Mouse (Mus musculus) intestine, embryonic 15.5 days (tissue): ENCODE results near the gene Ddn. TPM values are rescaled to one million over a fixed set of nuclear protein-coding genes. Genes with fewer than 3 reads are reported as not detected.

Source experiments
- ATAC-seq: fragments of 200-750 bp; cut with Nextera tagmentation; 2 replicates; pipeline ENCODE4 v1.8.0; 2017; ENCODE audit warnings: moderate TSS enrichment, moderate library complexity
- H3K27ac ChIP-seq: fragments of 300-500 bp; sonication (generic); 2 replicates; pipeline ENCODE4 v1.5.1; 2015; ENCODE audit warnings: mild to moderate bottlenecking, inconsistent platforms
- H3K27me3 ChIP-seq: fragments of 300-500 bp; sonication (generic); replicated peaks from 2 replicates; pipeline ENCODE4 v1.6.1; 2015; ENCODE audit warnings: inconsistent platforms
- H3K36me3 ChIP-seq: fragments of 300-500 bp; sonication (generic); 2 replicates; pipeline ENCODE4 v1.6.1; 2015; ENCODE audit warnings: inconsistent platforms
- H3K4me1 ChIP-seq: fragments of 300-500 bp; sonication (generic); replicated peaks from 2 replicates; pipeline ENCODE4 v1.6.1; 2015; ENCODE audit warnings: inconsistent platforms
- H3K4me2 ChIP-seq: fragments of 300-500 bp; sonication (generic); replicated peaks from 2 replicates; pipeline ENCODE4 v1.6.1; 2015; ENCODE audit warnings: mild to moderate bottlenecking, inconsistent platforms
- H3K4me3 ChIP-seq: fragments of 300-500 bp; sonication (generic); replicated peaks from 2 replicates; pipeline ENCODE4 v1.5.1; 2015; ENCODE audit warnings: inconsistent platforms
- H3K9ac ChIP-seq: fragments of 300-500 bp; sonication (generic); 2 replicates; pipeline ENCODE4 v1.6.1; 2015; ENCODE audit warnings: inconsistent platforms
- H3K9me3 ChIP-seq: fragments of 300-500 bp; sonication (generic); 2 replicates; pipeline ENCODE4 v1.6.1; 2016; ENCODE audit warnings: inconsistent platforms
- WGBS: fragments of 180-500 bp; shearing (Covaris S2); methylation state at CpG from one replicate; pipeline ENCODE4 v1.1.7; 2015; 5-methylcytosine and 5-hydroxymethylcytosine counted together
- polyA plus RNA-seq: library from polyadenylated mRNA; unstranded; fragments of >200 nt; fragmentation: Nextera tagmentation; extraction: Ambion mirVana; gene quantifications from 2 replicates; pipeline ENCODE4 v1.2.1, GENCODE M21; 2015

The Ddn gene
- polyA plus RNA-seq, 1 experiment from 2014 or later: not detected

GRCm38 (mm10) chr15:98839671-98840585 is 30.6 kb upstream of the Ddn start:
- ATAC-seq: no peak
- no peaks in the 10 kb centered on the region for H3K27me3 ChIP-seq
- no peak overlapping the region for H3K9ac ChIP-seq
- H3K9me3 ChIP-seq: no peaks in the 10 kb centered on the region
- H3K4me2 ChIP-seq: no peak overlapping the region
- H3K27ac ChIP-seq: no peak overlapping the region
- WGBS: 96% methylated on average over 30 of the region's 30 CpGs
- H3K36me3 ChIP-seq: peaks cover 86% of the 10 kb centered on the region
- no peaks in the 10 kb centered on the region for H3K4me1 ChIP-seq
- H3K4me3 ChIP-seq: no peak overlapping the region

- Histone ChIP-seq H3K4me1 (no peaks in the 10 kb centered on the region), H3K36me3 (peaks cover 86% of the 10 kb centered on the region)
- no peak for ATAC-seq
Observed at GRCm38 (mm10) chr15:98839161-98839560, 29.9 kb upstream of the Ddn start.

GRCm38 (mm10) chr15:98837743-98838103 is 28.4 kb upstream of the Ddn start:
- WGBS: 74% methylated on average over 4 of the region's 4 CpGs
- no peaks in the 10 kb centered on the region for H3K4me1 ChIP-seq
- H3K27ac ChIP-seq: no peak overlapping the region
- no peak overlapping the region for H3K9ac ChIP-seq
- H3K27me3 ChIP-seq: no peaks in the 10 kb centered on the region
- no peak overlapping the region for H3K4me3 ChIP-seq
- H3K36me3 ChIP-seq: peaks cover 77% of the 10 kb centered on the region
- H3K9me3 ChIP-seq: no peaks in the 10 kb centered on the region
- no peak overlapping the region for H3K4me2 ChIP-seq
- ATAC-seq: no peak

More at GRCm38 (mm10) chr15:98839161-98839560, 29.9 kb upstream of the Ddn start:
- H3K9ac ChIP-seq: no peak overlapping the region
- no peak overlapping the region for H3K4me3 ChIP-seq
- WGBS: 96% methylated on average over 14 of the region's 14 CpGs
- no peaks in the 10 kb centered on the region for H3K27me3 ChIP-seq
- no peak overlapping the region for H3K27ac ChIP-seq
- H3K4me2 ChIP-seq: no peak overlapping the region
- no peaks in the 10 kb centered on the region for H3K9me3 ChIP-seq

GRCm38 (mm10) chr15:98837006-98837742 is 27.9 kb upstream of the Ddn start:
- Histone ChIP-seq H3K4me3 (no peak overlapping the region), H3K9me3 (no peaks in the 10 kb centered on the region), H3K27ac (no peak overlapping the region), H3K9ac (no peak overlapping the region), H3K4me2 (no peak overlapping the region), H3K27me3 (no peaks in the 10 kb centered on the region), H3K4me1 (peaks cover under 1% of the 10 kb centered on the region; the same call in 1 of the 2 replicates), H3K36me3 (peaks cover 72% of the 10 kb centered on the region)
- ATAC-seq: no peak
- WGBS: 90% methylated on average over 21 of the region's 21 CpGs

GRCm38 (mm10) chr15:98835291-98835690 is 26.0 kb upstream of the Ddn start:
- Histone ChIP-seq H3K4me2 (no peak overlapping the region), H3K27ac (no peak overlapping the region), H3K36me3 (peaks cover 55% of the 10 kb centered on the region), H3K9ac (no peak overlapping the region), H3K27me3 (no peaks in the 10 kb centered on the region), H3K9me3 (no peaks in the 10 kb centered on the region), H3K4me1 (peaks cover 2% of the 10 kb centered on the region; the same call in 1 of the 2 replicates), H3K4me3 (no peak overlapping the region)
- ATAC-seq: no peak
- 88% methylated on average over 14 of the region's 14 CpGs for WGBS

- no peak for ATAC-seq
- peaks cover 44% of the 10 kb centered on the region for H3K36me3 ChIP-seq
- H3K9ac ChIP-seq: no peak overlapping the region
Observed at GRCm38 (mm10) chr15:98834059-98834458, 24.8 kb upstream of the Ddn start.

GRCm38 (mm10) chr15:98833281-98833680 is 24.0 kb upstream of the Ddn start:
- 88% methylated on average over 11 of the region's 11 CpGs for WGBS

More at GRCm38 (mm10) chr15:98834059-98834458, 24.8 kb upstream of the Ddn start:
- H3K4me2 ChIP-seq: no peak overlapping the region
- H3K4me3 ChIP-seq: no peak overlapping the region
- no peak overlapping the region for H3K27ac ChIP-seq
- H3K4me1 ChIP-seq: peaks cover 10% of the 10 kb centered on the region; the same call in 1 of the 2 replicates
- no peaks in the 10 kb centered on the region for H3K27me3 ChIP-seq
- no peaks in the 10 kb centered on the region for H3K9me3 ChIP-seq
- 85% methylated on average over 13 of the region's 13 CpGs for WGBS

GRCm38 (mm10) chr15:98832161-98833058 is 23.1 kb upstream of the Ddn start:
- no peak for ATAC-seq
- H3K27ac ChIP-seq: peak overlapping the region; percentile 54; the same call in 1 of the 2 replicates

More at GRCm38 (mm10) chr15:98833281-98833680, 24.0 kb upstream of the Ddn start:
- H3K27ac ChIP-seq: no peak overlapping the region
- H3K9ac ChIP-seq: no peak overlapping the region
- H3K4me1 ChIP-seq: peaks cover 10% of the 10 kb centered on the region; the same call in 1 of the 2 replicates
- no peaks in the 10 kb centered on the region for H3K27me3 ChIP-seq
- no peak overlapping the region for H3K4me2 ChIP-seq
- no peak overlapping the region for H3K4me3 ChIP-seq
- H3K36me3 ChIP-seq: peaks cover 41% of the 10 kb centered on the region
- H3K9me3 ChIP-seq: no peaks in the 10 kb centered on the region
- ATAC-seq: no peak

GRCm38 (mm10) chr15:98831684-98832035 is 22.4 kb upstream of the Ddn start:
- WGBS: 8% methylated on average over 9 of the region's 9 CpGs
- H3K27ac ChIP-seq: peak overlapping the region; percentile 82
- peak overlapping the region; percentile 63 for H3K4me2 ChIP-seq
- H3K9ac ChIP-seq: peak overlapping the region; percentile 16
- H3K4me3 ChIP-seq: peak overlapping the region; percentile 74
- peak; percentile 60 for ATAC-seq
- H3K9me3 ChIP-seq: no peaks in the 10 kb centered on the region
- peaks cover 10% of the 10 kb centered on the region; the same call in 1 of the 2 replicates for H3K4me1 ChIP-seq
- no peaks in the 10 kb centered on the region for H3K27me3 ChIP-seq
- H3K36me3 ChIP-seq: peaks cover 29% of the 10 kb centered on the region

More at GRCm38 (mm10) chr15:98832161-98833058, 23.1 kb upstream of the Ddn start:
- Histone ChIP-seq H3K9ac (no peak overlapping the region), H3K4me2 (peak overlapping the region; percentile 63; the same call in 1 of the 2 replicates), H3K9me3 (no peaks in the 10 kb centered on the region), H3K4me3 (no peak overlapping the region), H3K36me3 (peaks cover 36% of the 10 kb centered on the region), H3K27me3 (no peaks in the 10 kb centered on the region), H3K4me1 (peaks cover 10% of the 10 kb centered on the region; the same call in 1 of the 2 replicates)
- WGBS: 53% methylated on average over 12 of the region's 12 CpGs

GRCm38 (mm10) chr15:98830736-98831683 is 21.7 kb upstream of the Ddn start, which contains the start of gene Prkag1:
Gene Prkag1 (minus strand): TSS chr15:98831521.
- peak within 1 kb of the TSS; percentile 75 for H3K9ac ChIP-seq
- H3K36me3 ChIP-seq: peaks cover 22% of the 10 kb centered on the region
- peak within 1 kb of the TSS; percentile 93 for H3K27ac ChIP-seq
- peak; percentile 97 for ATAC-seq
- peak within 1 kb of the TSS; percentile 74 for H3K4me3 ChIP-seq
- H3K4me2 ChIP-seq: peak within 1 kb of the TSS; percentile 63
- WGBS: under 1% methylated on average over 65 of the region's 66 CpGs
- H3K27me3 ChIP-seq: no peaks in the 10 kb centered on the region
- H3K9me3 ChIP-seq: no peaks in the 10 kb centered on the region
- H3K4me1 ChIP-seq: peaks cover 10% of the 10 kb centered on the region; the same call in 1 of the 2 replicates
